Mouse (Mus musculus) cerebellum, adult (tissue): Measurements from ENCODE around the gene Cfap157.

ENCODE experiments used
- ATAC-seq: cut with Nextera tagmentation; 2 replicates; pipeline ENCODE4 v1.9.2; 2017; ENCODE audit warnings: mild to moderate bottlenecking, moderate library complexity, mixed read lengths; ENCODE audit not compliant: insufficient number of reproducible peaks, low FRiP score, low TSS enrichment

Cfap157 gene

GRCm38 (mm10) chr2:32787176-32787575 is 2.9 kb upstream of the Cfap157 start:
- no peak for ATAC-seq

DNA sequence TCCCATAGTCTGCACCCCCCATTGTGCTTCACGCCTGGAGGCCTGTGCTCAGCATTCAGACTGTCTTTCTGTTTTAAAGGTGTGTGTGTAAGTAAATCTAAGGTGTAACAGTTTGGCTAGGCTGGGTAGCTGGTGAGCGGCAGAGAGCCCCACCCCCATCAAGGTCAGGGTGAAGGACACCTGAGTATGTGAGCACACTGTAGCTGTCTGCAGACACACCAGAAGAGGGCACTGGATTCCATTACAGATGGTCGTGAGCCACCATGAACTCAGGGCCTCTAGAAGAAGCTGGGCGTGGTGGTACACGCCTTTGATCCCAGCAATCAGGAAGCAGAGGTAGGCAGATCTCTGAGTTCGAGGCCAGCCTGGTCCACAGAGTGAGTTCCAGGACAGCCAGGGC is 2.5 kb downstream of the Cfap157 start:
- no peak for ATAC-seq

GRCm38 (mm10) chr2:32779714-32780113 is 4.5 kb downstream of the Cfap157 start:
- no peak for ATAC-seq

- no peak for ATAC-seq
These were observed 5.1 kb downstream of the Cfap157 start for GRCm38 (mm10) chr2:32779131-32779530.

DNA sequence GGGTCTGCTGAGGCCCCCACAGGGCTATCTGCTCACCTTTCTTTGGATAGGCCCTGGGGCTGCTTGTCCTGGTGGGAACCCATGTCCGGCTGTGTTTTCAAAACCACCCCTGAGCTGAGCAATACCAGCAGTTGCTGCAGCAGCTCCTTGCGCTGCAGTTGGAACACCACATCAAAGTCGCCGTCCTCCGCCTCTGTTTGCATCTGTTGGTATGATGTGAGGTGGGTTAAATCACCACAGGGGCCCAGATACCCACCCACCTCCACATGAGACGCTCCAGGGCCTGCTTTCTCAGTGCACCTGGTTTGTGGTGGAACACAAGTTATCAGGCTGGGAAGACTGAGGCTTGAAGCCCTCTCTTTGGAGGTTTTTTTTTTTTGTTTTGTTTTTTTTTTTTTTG is 6.1 kb downstream of the Cfap157 start:
- no peak for ATAC-seq

DNA sequence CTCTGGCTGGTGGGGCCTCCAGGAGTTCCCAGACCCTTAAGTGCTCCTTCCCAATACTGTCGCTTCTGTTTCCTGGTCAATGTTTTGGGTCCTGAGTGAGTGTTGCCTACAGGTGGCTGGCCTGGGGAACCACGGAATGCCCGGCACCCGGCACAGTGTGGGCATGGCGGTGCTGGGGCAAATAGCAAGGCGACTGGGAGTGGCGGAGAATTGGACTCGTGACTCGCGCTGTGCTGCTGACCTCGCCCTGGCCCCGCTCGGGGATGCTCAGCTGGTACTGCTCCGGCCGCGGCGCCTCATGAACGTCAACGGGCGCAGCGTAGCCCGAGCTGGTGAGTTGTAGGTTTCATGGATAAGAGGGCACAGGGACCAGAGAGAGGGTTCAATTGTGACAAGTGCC is 8.0 kb downstream of the Cfap157 start:
- no peak for ATAC-seq

DNA sequence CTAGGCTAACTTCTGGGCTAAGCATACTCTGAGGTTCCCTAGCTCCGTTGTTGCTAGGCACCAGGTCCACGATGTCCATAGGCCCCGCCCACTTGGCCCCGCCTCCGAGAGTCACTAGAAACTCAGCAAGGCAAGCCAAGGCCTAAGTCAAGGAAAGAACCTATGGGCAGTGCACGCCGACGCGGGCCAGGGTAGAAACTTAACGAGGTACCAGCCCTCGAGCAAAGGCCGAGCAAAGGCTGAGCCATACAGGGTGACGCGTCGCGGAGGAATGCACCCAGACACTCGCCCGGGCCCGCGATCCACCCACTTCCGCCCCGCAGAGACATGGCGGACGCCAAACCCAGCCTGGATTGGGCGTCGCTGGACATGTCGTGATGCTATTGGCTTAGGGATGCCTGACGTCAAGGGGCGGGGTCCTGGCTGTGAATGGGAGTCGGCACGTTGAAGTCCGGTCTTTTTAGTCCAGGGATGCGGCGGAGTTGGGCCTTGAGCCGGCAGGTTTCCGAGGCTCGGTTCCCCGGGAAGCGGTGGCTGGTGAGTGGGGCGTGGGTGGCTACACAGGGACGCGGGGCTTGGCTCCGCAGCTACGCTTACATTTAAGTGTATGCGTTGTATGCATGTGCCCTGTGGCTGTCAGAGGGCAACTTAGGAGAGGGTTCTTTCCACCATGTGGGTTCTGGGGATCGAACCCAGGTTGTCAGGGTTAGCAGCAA is 8.7 kb downstream of the Cfap157 start, which contains the start of the genes Ttc16 and Ptrh1:
Gene Ttc16 (minus strand): TSS at position 275 of the 716 bp plus-strand sequence.
Gene Ptrh1 (plus strand): TSS at position 428 of the 716 bp plus-strand sequence.
- ATAC-seq: peak; percentile 87

DNA sequence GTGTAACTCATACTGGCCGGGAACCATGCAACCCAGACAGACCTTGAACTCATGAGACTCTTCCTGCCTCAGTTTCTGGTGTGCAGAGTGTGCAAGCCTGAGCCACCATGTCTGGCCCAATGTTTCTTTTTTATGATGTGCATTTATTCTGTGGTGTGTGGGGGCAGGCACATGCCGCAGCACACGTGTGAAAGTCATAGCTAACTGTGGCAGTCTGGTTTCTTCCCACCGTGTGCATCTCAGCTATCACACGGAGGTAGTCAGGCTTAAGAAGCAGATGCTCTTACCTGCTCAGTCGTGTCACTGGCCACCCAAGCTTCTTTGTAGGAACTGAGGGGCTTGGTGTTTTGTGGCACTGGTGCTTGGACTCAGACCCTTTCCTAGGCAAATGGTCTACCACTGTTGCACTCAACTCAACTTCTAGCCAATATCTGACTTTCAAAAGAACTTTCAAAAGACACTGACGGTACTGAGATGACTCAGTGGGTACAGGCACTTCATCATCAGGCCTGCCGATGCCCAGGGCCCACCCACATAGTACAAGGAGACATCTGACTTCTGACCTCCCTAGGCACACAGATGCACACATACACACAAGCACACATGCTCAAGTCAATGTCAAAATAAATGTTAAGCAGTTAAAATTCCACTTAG is 11.5 kb downstream of the Cfap157 start:
- no peak for ATAC-seq

GRCm38 (mm10) chr2:32771886-32772285 is 12.3 kb downstream of the Cfap157 start:
- ATAC-seq: no peak

DNA sequence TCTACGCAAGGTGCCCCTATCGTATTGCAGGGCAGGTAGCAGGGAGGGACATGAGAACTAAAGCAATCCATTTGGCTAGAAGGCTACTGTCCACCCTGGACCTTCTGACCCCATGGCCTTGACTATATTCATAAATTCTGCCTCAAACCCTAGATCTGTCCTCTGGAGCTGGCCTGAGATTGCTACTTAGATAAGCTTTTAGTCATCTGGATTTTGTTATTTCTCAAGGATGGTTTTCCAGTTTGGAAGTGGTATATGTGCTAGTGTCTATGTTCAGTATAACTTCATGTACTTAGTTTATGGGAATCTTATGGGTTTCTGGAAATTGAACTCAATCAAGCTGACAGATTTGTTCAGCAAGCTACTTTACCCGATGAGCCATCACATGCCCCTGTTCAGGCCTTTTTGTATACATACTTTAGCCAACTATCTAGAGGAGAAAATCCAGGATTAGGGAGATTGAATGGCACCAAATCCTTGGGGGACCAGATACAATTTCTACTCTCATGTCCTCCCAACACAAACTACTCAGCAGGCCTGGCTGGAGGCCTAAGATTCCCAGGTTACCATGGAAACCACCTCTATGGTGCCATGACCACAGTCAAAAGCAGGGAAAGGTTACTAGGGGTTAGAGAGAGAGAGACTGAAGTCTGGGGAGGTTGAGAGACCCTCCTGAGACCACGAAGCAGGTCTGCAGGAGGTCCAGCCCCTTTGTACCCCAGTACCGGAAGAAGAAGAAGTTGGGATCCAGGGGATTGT is 14.7 kb downstream of the Cfap157 start:
- ATAC-seq: no peak

GRCm38 (mm10) chr2:32768661-32769285 is 15.5 kb downstream of the Cfap157 start:
- ATAC-seq: no peak

DNA sequence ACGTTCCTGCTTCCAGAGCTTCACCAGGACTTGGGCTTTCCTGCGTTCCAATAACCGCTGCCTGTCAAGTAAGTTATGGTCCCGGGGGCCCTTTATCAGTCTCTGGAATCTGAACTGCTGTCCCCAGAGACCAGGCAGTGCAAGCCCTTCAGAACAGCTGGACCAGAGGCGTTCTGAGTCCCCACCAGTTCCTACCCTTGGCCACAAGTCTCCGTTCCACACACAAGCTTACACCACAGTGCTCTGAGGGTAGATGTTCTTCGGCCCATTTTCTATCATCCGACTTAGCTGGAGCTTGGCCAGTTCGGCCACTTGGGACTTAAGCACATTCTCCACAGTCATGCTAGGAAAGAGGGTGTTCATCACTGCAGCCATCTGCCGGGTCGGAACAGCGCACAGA is 17.0 kb downstream of the Cfap157 start:
- no peak for ATAC-seq

- ATAC-seq: no peak
These were observed 20.9 kb downstream of the Cfap157 start for GRCm38 (mm10) chr2:32763353-32763752.

DNA sequence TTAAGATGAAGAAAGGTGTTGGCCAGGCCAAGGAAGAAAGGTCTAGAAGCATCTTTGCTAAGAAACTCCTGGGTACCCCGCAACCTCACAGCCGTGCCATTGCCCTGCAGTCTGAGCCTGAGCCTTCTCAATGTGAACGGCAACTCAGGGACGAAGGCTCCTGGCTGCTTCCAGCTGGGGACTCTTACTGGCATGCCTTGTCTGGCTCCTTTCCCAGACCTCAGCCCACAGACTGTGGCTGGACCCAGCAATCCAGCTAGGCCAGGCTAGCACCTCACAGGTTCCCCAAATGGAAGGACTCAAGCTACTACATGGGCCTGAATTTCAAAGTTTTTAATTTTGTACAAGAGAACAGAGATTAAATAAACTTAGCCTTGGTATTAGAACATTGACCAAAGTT is 22.4 kb downstream of the Cfap157 start:
- no peak for ATAC-seq

DNA sequence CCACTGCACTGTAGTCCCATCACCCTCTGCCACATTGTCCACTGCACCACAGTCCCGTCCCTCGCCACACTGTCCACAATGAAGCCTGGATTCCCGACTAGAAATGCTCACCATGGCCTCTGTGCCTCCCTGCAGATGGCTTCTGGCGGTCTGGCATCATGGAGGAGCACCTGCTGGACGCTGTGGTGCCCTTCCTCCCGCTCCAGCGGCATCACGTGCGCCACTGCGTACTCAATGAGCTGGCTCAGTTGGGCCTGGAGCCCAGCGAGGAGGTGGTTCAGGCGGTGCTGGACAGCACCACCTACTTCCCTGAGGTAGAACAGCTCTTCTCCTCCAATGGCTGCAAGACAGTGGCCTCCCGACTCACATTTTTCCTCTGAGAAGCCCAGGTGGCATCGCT is 22.9 kb downstream of the Cfap157 start:
- ATAC-seq: no peak

GRCm38 (mm10) chr2:32759001-32759400 is 25.2 kb downstream of the Cfap157 start:
- no peak for ATAC-seq

DNA sequence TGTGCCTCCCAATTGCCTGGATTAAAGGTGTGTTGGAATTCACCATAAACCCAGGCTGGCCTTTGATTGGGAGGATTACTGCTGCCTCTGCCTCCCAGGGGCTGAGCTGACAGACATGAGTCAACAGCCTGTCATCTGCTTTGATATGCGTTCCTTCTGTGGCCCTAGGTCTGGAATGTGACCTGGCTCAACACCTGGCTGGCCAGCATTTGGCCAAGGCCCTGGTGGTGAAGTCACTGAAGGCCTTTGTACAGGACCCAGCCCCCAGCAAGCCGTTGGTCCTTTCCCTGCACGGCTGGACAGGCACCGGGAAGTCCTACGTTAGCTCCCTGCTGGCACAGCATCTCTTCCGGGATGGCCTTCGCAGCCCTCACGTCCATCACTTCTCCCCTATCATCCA is 25.7 kb downstream of the Cfap157 start:
- ATAC-seq: no peak

GRCm38 (mm10) chr2:32757056-32757845 is 27.0 kb downstream of the Cfap157 start, which contains the start of gene Tor2a:
Gene Tor2a (plus strand): TSS chr2:32757234.
- ATAC-seq: peak; percentile 92

DNA sequence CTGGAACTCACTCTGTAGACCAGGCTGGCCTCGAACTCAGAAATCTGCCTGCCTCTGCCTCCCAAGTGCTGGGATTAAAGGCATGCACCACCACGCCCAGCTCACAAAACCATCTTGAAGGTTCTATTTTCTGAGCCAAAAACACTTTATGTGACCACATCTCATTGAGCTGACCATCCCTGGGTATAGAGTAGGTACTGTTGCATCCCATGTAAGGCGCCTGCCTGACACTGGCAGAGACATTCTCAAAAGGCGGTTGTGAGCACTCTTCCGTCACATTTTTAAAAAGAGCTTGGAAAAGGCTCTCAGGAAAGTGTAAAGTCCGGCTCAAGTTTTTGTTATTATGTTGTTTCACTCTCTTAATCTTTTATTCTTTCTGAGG is 27.6 kb downstream of the Cfap157 start:
- 0 out of 2 replicates have a peak, but pooled peaks have one; percentile 2 for ATAC-seq

GRCm38 (mm10) chr2:32752181-32752580 is 32.0 kb downstream of the Cfap157 start:
- ATAC-seq: no peak
